Mouse (Mus musculus): Measurements from ENCODE around the gene Ablim1. TPM values are rescaled to one million over a fixed set of nuclear protein-coding genes. Genes with fewer than 3 reads are reported as not detected.

The Ablim1 gene
- polyA plus RNA-seq, 1 experiment, result 9.8 TPM

DNA sequence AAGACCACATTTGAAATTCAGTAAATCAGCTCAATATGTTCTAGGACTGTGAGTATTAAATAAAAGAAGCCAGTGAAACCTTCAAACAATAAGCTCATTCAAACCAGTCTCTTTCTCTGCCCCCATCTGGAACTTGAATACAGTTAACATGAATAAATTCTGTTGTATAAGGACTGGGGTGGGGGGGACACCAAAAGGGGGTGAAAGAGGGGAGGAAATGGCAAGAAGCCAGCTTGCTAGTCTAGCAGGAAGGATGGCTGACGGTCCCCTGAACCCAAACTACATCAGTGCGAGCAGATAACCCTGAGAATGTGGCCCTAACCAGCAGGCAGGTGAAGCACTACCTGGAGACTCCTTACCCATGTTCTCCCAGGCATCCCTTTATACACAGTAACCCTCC, 315.8 kb downstream of the Ablim1 start:
- Histone ChIP-seq H3K79me3 (ENCODE audit: low read depth) (no peaks in the 10 kb centered on the region), H3K27me3 (ENCODE audit: control insufficient read depth, insufficient read depth, insufficient read length) (no peaks in the 10 kb centered on the region), H3ac (ENCODE audit: control insufficient read depth, insufficient read length, low read depth) (no peak overlapping the region), H3K36me3 (ENCODE audit: control insufficient read depth, insufficient read depth) (no peaks in the 10 kb centered on the region), H3K79me2 (ENCODE audit: control insufficient read depth, insufficient read depth) (no peaks in the 10 kb centered on the region), H3K4me3 (ENCODE audit: insufficient read depth, poor library complexity, severe bottlenecking) (no peak overlapping the region)
- no peak for TF ChIP-seq FOSL1 (IDR thresholded peaks at IDR 0.05; ENCODE audit: insufficient read depth, low read length, poor library complexity, severe bottlenecking)
- TF ChIP-seq USF1 (IDR thresholded peaks at IDR 0.05; ENCODE audit: low read depth), result no peak
- no peak for TF ChIP-seq MYOD1 (IDR thresholded peaks at IDR 0.05; ENCODE audit: control insufficient read depth, insufficient read length, low read depth)
- TF ChIP-seq CTCF (IDR thresholded peaks at IDR 0.05; ENCODE audit: control insufficient read depth, insufficient read depth, insufficient read length), result no peak
- TF ChIP-seq MAX (IDR thresholded peaks at IDR 0.05), result no peak
- TF ChIP-seq CEBPB (IDR thresholded peaks at IDR 0.05; ENCODE audit: low read depth), result no peak
- TF ChIP-seq MYOG (IDR thresholded peaks at IDR 0.05; ENCODE audit: control insufficient read depth, extremely low read depth, insufficient read length), result no peak

DNA sequence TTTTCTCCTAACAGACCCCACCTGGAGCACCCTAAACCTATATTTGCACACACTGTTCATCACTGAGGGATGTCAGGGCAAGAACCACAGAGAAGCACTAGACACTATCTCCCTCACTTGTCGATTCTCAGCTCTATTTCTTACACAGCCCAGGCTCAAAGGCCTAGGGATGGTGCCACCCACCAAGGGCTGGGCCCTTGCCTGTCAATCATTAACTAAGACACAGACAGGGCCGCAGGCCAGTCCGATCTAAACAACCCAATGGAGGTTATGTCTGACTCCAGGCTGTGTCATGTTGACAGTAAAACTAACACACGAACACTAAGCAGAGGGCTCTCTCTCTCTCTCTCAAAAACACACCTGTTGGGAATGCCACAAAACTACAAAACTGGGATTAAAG, 316.4 kb downstream of the Ablim1 start:
- no peak for TF ChIP-seq CTCF (IDR thresholded peaks at IDR 0.05; ENCODE audit: control insufficient read depth, insufficient read depth, insufficient read length)
- TF ChIP-seq USF1 (IDR thresholded peaks at IDR 0.05; ENCODE audit: low read depth), result no peak
- Histone ChIP-seq H3ac (ENCODE audit: control insufficient read depth, insufficient read length, low read depth) (no peak overlapping the region), H3K27me3 (ENCODE audit: control insufficient read depth, insufficient read depth, insufficient read length) (no peaks in the 10 kb centered on the region), H3K36me3 (ENCODE audit: control insufficient read depth, insufficient read depth) (no peaks in the 10 kb centered on the region), H3K79me2 (ENCODE audit: control insufficient read depth, insufficient read depth) (no peaks in the 10 kb centered on the region), H3K4me3 (ENCODE audit: insufficient read depth, poor library complexity, severe bottlenecking) (no peak overlapping the region), H3K79me3 (ENCODE audit: low read depth) (no peaks in the 10 kb centered on the region)

DNA sequence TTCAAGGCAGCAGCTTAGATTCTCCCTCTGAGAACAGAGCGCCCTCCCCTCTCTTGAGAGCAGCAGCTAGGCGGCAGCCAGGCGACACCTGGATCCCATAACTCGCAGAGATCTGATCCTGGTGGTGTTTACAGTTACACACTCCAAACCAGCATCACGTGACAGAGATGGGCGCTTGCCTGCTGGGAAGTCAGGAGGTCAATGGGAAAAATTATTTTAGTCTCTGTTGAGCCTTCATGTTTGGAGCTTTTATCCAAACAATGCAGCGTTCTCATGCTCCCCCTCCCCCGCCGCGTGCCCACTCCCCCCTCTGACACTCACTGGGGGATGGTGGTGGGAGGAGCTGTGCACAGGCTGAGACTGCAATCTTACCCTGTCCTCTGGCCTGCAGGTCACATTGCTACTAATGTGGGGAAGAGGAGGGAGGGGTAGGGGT, 317.5 kb downstream of the Ablim1 start:
- TF ChIP-seq MYOD1 (IDR thresholded peaks at IDR 0.05; ENCODE audit: control insufficient read depth, insufficient read length, low read depth), result no peak
- TF ChIP-seq CTCF (IDR thresholded peaks at IDR 0.05; ENCODE audit: control insufficient read depth, insufficient read depth, insufficient read length), result no peak
- TF ChIP-seq USF1 (IDR thresholded peaks at IDR 0.05; ENCODE audit: low read depth), result peak; percentile 88
- no peak for TF ChIP-seq MYOG (IDR thresholded peaks at IDR 0.05; ENCODE audit: control insufficient read depth, extremely low read depth, insufficient read length)
- H3K79me2 ChIP-seq (ENCODE audit: control insufficient read depth, insufficient read depth), result no peaks in the 10 kb centered on the region
- no peaks in the 10 kb centered on the region for H3K79me3 ChIP-seq (ENCODE audit: low read depth)
- no peaks in the 10 kb centered on the region for H3K27me3 ChIP-seq (ENCODE audit: control insufficient read depth, insufficient read depth, insufficient read length)
- no peak overlapping the region for H3K4me3 ChIP-seq (ENCODE audit: insufficient read depth, poor library complexity, severe bottlenecking)
- H3K36me3 ChIP-seq (ENCODE audit: control insufficient read depth, insufficient read depth), result no peaks in the 10 kb centered on the region
- no peak overlapping the region for H3ac ChIP-seq (ENCODE audit: control insufficient read depth, insufficient read length, low read depth)

DNA sequence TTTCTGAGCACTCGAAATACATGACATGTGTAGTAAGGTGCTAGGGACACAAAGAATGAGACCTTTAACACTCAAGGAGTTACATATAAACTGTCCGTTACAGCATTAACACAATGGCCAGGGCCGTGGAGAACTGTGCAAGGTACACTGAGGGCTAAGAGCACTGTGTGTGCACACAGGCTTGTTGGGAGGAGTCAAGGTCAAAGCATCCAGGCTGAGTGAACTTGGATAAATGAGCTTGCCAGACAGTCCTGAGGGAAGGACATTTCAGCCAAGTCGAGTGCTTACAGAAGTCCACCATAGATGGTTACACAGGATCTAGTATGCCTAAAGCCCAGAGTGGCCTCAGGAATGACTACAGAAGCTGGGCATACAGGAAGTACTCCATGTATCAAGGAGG, 319.3 kb downstream of the Ablim1 start:
- Histone ChIP-seq H3K4me3 (ENCODE audit: insufficient read depth, poor library complexity, severe bottlenecking) (no peak overlapping the region), H3K27me3 (ENCODE audit: control insufficient read depth, insufficient read depth, insufficient read length) (no peaks in the 10 kb centered on the region), H3K36me3 (ENCODE audit: control insufficient read depth, insufficient read depth) (no peaks in the 10 kb centered on the region), H3ac (ENCODE audit: control insufficient read depth, insufficient read length, low read depth) (no peak overlapping the region), H3K79me2 (ENCODE audit: control insufficient read depth, insufficient read depth) (no peaks in the 10 kb centered on the region), H3K79me3 (ENCODE audit: low read depth) (no peaks in the 10 kb centered on the region)
- TF ChIP-seq FOSL1 (IDR thresholded peaks at IDR 0.05; ENCODE audit: insufficient read depth, low read length, poor library complexity, severe bottlenecking) (no peak), CTCF (IDR thresholded peaks at IDR 0.05; ENCODE audit: control insufficient read depth, insufficient read depth, insufficient read length) (no peak), CEBPB (IDR thresholded peaks at IDR 0.05; ENCODE audit: low read depth) (no peak), USF1 (IDR thresholded peaks at IDR 0.05; ENCODE audit: low read depth) (no peak), MYOG (IDR thresholded peaks at IDR 0.05; ENCODE audit: control insufficient read depth, extremely low read depth, insufficient read length) (no peak), MAX (IDR thresholded peaks at IDR 0.05) (no peak), MYOD1 (IDR thresholded peaks at IDR 0.05; ENCODE audit: control insufficient read depth, insufficient read length, low read depth) (no peak)

DNA sequence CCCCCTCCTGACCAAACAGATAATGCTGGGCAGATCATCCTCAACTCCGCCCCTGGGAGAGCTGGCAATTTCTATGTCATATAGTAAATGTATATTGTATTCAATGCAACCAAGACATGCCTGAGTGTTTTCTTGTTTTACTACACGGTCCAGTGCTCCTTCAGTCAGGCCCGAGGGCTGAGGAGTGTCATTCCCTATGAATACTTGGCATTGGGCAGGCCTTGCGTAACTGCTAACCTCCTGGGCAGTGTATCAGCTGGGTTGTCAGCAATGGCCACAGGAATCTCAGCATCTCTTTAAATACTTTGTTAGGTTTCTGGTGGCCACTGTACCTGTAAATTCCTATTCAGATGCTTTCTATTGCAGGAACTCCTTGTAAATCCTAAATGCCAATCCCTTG, 320.1 kb downstream of the Ablim1 start:
- Histone ChIP-seq H3K79me2 (ENCODE audit: control insufficient read depth, insufficient read depth) (no peaks in the 10 kb centered on the region), H3K27me3 (ENCODE audit: control insufficient read depth, insufficient read depth, insufficient read length) (no peaks in the 10 kb centered on the region), H3K36me3 (ENCODE audit: control insufficient read depth, insufficient read depth) (no peaks in the 10 kb centered on the region), H3ac (ENCODE audit: control insufficient read depth, insufficient read length, low read depth) (no peak overlapping the region), H3K4me3 (ENCODE audit: insufficient read depth, poor library complexity, severe bottlenecking) (no peak overlapping the region), H3K79me3 (ENCODE audit: low read depth) (no peaks in the 10 kb centered on the region)
- TF ChIP-seq CEBPB (IDR thresholded peaks at IDR 0.05; ENCODE audit: low read depth) (peak; percentile 95), FOSL1 (IDR thresholded peaks at IDR 0.05; ENCODE audit: insufficient read depth, low read length, poor library complexity, severe bottlenecking) (no peak)

DNA sequence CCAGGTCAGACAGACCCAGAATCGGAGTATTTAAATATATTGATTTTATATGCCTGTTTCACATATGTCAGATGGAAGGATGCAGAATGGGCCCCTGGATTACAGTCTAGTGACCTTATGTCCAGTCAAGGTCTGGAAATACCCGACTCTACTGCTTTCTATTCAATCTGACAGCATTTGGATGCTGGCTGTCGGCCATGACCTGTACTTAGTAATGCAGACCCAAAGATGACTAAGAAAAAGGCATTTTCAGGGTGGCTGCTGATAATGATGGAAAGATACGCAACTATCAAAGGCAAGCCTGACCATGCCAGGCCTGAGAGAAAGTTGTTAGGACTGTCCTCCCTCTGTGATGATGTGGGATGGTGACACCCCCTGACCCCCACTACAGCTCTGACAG, 321.0 kb downstream of the Ablim1 start:
- TF ChIP-seq CEBPB (IDR thresholded peaks at IDR 0.05; ENCODE audit: low read depth) (no peak), CTCF (IDR thresholded peaks at IDR 0.05; ENCODE audit: control insufficient read depth, insufficient read depth, insufficient read length) (no peak), MYOG (IDR thresholded peaks at IDR 0.05; ENCODE audit: control insufficient read depth, extremely low read depth, insufficient read length) (no peak), USF1 (IDR thresholded peaks at IDR 0.05; ENCODE audit: low read depth) (no peak), MAX (IDR thresholded peaks at IDR 0.05) (no peak), FOSL1 (IDR thresholded peaks at IDR 0.05; ENCODE audit: insufficient read depth, low read length, poor library complexity, severe bottlenecking) (no peak)
- Histone ChIP-seq H3K79me3 (ENCODE audit: low read depth) (no peaks in the 10 kb centered on the region), H3K27me3 (ENCODE audit: control insufficient read depth, insufficient read depth, insufficient read length) (no peaks in the 10 kb centered on the region)

More for the DNA sequence above, 321.0 kb downstream of the Ablim1 start:
- Histone ChIP-seq H3K36me3 (ENCODE audit: control insufficient read depth, insufficient read depth) (no peaks in the 10 kb centered on the region), H3K79me2 (ENCODE audit: control insufficient read depth, insufficient read depth) (no peaks in the 10 kb centered on the region), H3ac (ENCODE audit: control insufficient read depth, insufficient read length, low read depth) (no peak overlapping the region), H3K4me3 (ENCODE audit: insufficient read depth, poor library complexity, severe bottlenecking) (no peak overlapping the region)

Data from C2C12 (cell line).